Mouse (Mus musculus) E14TG2a.4 (cell line): Measurements from ENCODE around the gene Reps2.

Experiments used
- CTCF ChIP-seq: conservative IDR thresholded peaks from 2 replicates; pipeline ENCODE4 v1.5.1; 2014; ENCODE audit warnings: low read length
- NANOG ChIP-seq: IDR thresholded peaks from 2 replicates; pipeline ENCODE4 v1.6.1; 2014; ENCODE audit warnings: borderline replicate concordance, low read length, mixed read lengths

- TF ChIP-seq CTCF = no peak
- TF ChIP-seq NANOG = no peak
Observed at GRCm38 (mm10) chrX:162500962-162501361, 142.5 kb downstream of the Reps2 start.
